Comparison of ENCODE assay signal across 20 mouse cellular contexts in genomic region chr5:43787976-43788752, GRCm38 (mm10). TPM values are rescaled to one million over a fixed set of nuclear protein-coding genes. Genes with fewer than 3 reads are reported as not detected.
DNase-seq lines count a peak whose midpoint lies in the region; ATAC-seq and TF ChIP-seq lines count a peak whose summit lies in the region.
"Had no signal": no experiment of that assay in that cellular context is flagged by ENCODE, and none has a peak within 500 bp of the region (broad histone marks: within the 10 kb centered on the region; RNA-seq: fewer than 3 reads in every experiment).

No protein-coding gene starts in this region.

- H3K27me3 ChIP-seq in liver, embryonic 14.5 days (ENCODE audit: control insufficient read depth, insufficient read depth, low read length) = no peaks in the 10 kb centered on the region
- H3K27me3 ChIP-seq: forebrain, embryonic 15.5 days; hindbrain, embryonic 15.5 days; limb, embryonic 12.5 days had no signal

- no peak for TF ChIP-seq EP300 in liver, embryonic 14.5 days (IDR thresholded peaks at IDR 0.05; ENCODE audit: low read depth)

- no peak overlapping the region for H3K4me3 ChIP-seq in liver, embryonic 14.5 days (ENCODE audit: insufficient read depth in 1 of 2, low read depth in 2 of 2, low read length in 2 of 2)
- H3K4me3 ChIP-seq: forebrain, embryonic 15.5 days; hindbrain, embryonic 15.5 days; limb, embryonic 12.5 days had no signal

- ATAC-seq in liver, embryonic 14.5 days (ENCODE audit: insufficient read depth) = 0 out of 2 replicates have a peak, but pooled peaks have one; percentile 39
- peak; percentile 45; the same call in 1 of the 2 replicates for ATAC-seq in common myeloid progenitor, adult 5-6 weeks (replicated peaks; ENCODE audit: low read depth, poor library complexity, severe bottlenecking)
- ATAC-seq in neutrophil, adult 5-6 weeks (ENCODE audit: extremely low read depth, insufficient number of reproducible peaks, low FRiP score, poor library complexity, severe bottlenecking) = 0 out of 2 replicates have a peak, but pooled peaks have one; percentile 7
- ATAC-seq: forebrain, embryonic 15.5 days had no signal

- peaks cover 0 to 4% of the 10 kb centered on the region in 2 experiments; a peak in 1 of 4 replicates for H3K4me1 ChIP-seq in liver, embryonic 14.5 days (replicated peaks; ENCODE audit: control insufficient read depth in 2 of 2, insufficient read depth in 2 of 2, low read length in 1 of 2)
- H3K4me1 ChIP-seq: forebrain, embryonic 15.5 days; hindbrain, embryonic 15.5 days; limb, embryonic 12.5 days had no signal

- H3K9me3 ChIP-seq in liver, embryonic 14.5 days (ENCODE audit: control insufficient read depth, low read length) = no peaks in the 10 kb centered on the region
- H3K9me3 ChIP-seq: forebrain, embryonic 15.5 days; hindbrain, embryonic 15.5 days; limb, embryonic 12.5 days had no signal

- DNase-seq in liver, embryonic 14.5 days (ENCODE audit: low read depth in 3 of 3, low spot score in 3 of 3) = no peak
- no peak for DNase-seq in liver
- DNase-seq in lung, postnatal 14 days = peak; percentile 31
- DNase-seq in retina, embryonic 14.5 days (ENCODE audit: low spot score) = no peak
- DNase-seq in thymus, postnatal 10 days (ENCODE audit: low spot score in 2 of 2) = no peak
- DNase-seq in kidney, postnatal 10 days = no peak
- DNase-seq: adrenal gland, postnatal 25 days; cerebellum, adult 9-11 months; embryo, embryonic 11 days; heart, adult 18-20 months; heart, postnatal 14 days; kidney, adult 2 months; right cerebral cortex, postnatal 25 days; thymus, adult 18-20 months had no signal

- no peak overlapping the region for H3K9ac ChIP-seq in liver, embryonic 14.5 days (replicated peaks)
- H3K9ac ChIP-seq: forebrain, embryonic 15.5 days; hindbrain, embryonic 15.5 days; limb, embryonic 12.5 days had no signal

- no peak overlapping the region for H3K27ac ChIP-seq in liver, embryonic 14.5 days
- H3K27ac ChIP-seq: forebrain, embryonic 15.5 days; hindbrain, embryonic 15.5 days; limb, embryonic 12.5 days had no signal

- no peak for TF ChIP-seq CTCF in liver, embryonic 14.5 days (IDR thresholded peaks at IDR 0.05; ENCODE audit: low read depth)

- H3K36me3 ChIP-seq in liver, embryonic 14.5 days (replicated peaks; ENCODE audit: control insufficient read depth, insufficient read depth, low read depth) = no peaks in the 10 kb centered on the region
- H3K36me3 ChIP-seq: forebrain, embryonic 15.5 days; hindbrain, embryonic 15.5 days; limb, embryonic 12.5 days had no signal

- 51% methylated on average over 9 of the region's 9 CpGs for WGBS in liver, embryonic 14.5 days (ENCODE audit: insufficient replicate concordance)

- H3K4me2 ChIP-seq in liver, embryonic 14.5 days (ENCODE audit: low read depth) = no peak overlapping the region
- H3K4me2 ChIP-seq: forebrain, embryonic 15.5 days; hindbrain, embryonic 15.5 days; limb, embryonic 12.5 days had no signal

RNA-seq across cellular contexts. Expression of gene Bst1, which starts 30.5 kb away (rescaled TPM):
- polyA plus RNA-seq in liver, embryonic 14.5 days (2012; rRNA removed) = 0.18 and 0.19 TPM in 2 replicates
- 0.52 and 0.69 TPM in 2 replicates for polyA plus RNA-seq in liver, embryonic 14.5 days (2014; fragmentation: Nextera tagmentation; extraction: Ambion mirVana)
- total RNA-seq in common myeloid progenitor, adult 5-6 weeks (2017) = not detected in 2 replicates
- total RNA-seq in neutrophil, adult 5-6 weeks (2017) = 122 and 131 TPM in 2 replicates
- total RNA-seq: gastrocnemius, adult 18-20 months had no signal
- polyA plus RNA-seq: forebrain, embryonic 15.5 days; limb, embryonic 12.5 days had no signal

RNA-seq across cellular contexts. Expression of gene Fbxl5, which starts 33.3 kb away (rescaled TPM):
- polyA plus RNA-seq in liver, embryonic 14.5 days (2012; rRNA removed) = 9.0 and 10.3 TPM in 2 replicates
- 21.5 and 22.6 TPM in 2 replicates for polyA plus RNA-seq in liver, embryonic 14.5 days (2014; fragmentation: Nextera tagmentation; extraction: Ambion mirVana)
- 50.0 and 55.5 TPM in 2 replicates for total RNA-seq in common myeloid progenitor, adult 5-6 weeks (2017)
- total RNA-seq in neutrophil, adult 5-6 weeks (2017) = 724 and 727 TPM in 2 replicates

Comparison
In these comparisons a context has a peak if more than half of its experiments do, and no peak if none do; other contexts are left out.
1. RNA of gene Bst1, which starts 30.5 kb away (total RNA-seq): 122 to 131 TPM in neutrophil, adult 5-6 weeks; not detected in common myeloid progenitor, adult 5-6 weeks; every median in the first group is over 100 times any median in the second.
2. RNA of gene Fbxl5, which starts 33.3 kb away (total RNA-seq): 724 to 727 TPM in neutrophil, adult 5-6 weeks; 50.0 to 55.5 TPM in common myeloid progenitor, adult 5-6 weeks; every median in the first group is over 10 times any median in the second.
3. Peak in every context shown above with its lines, with median percentiles within 50 percentile points of each other: ATAC-seq.